Mouse (Mus musculus): Measurements from ENCODE around the gene Eefsec.

The Eefsec gene

DNA sequence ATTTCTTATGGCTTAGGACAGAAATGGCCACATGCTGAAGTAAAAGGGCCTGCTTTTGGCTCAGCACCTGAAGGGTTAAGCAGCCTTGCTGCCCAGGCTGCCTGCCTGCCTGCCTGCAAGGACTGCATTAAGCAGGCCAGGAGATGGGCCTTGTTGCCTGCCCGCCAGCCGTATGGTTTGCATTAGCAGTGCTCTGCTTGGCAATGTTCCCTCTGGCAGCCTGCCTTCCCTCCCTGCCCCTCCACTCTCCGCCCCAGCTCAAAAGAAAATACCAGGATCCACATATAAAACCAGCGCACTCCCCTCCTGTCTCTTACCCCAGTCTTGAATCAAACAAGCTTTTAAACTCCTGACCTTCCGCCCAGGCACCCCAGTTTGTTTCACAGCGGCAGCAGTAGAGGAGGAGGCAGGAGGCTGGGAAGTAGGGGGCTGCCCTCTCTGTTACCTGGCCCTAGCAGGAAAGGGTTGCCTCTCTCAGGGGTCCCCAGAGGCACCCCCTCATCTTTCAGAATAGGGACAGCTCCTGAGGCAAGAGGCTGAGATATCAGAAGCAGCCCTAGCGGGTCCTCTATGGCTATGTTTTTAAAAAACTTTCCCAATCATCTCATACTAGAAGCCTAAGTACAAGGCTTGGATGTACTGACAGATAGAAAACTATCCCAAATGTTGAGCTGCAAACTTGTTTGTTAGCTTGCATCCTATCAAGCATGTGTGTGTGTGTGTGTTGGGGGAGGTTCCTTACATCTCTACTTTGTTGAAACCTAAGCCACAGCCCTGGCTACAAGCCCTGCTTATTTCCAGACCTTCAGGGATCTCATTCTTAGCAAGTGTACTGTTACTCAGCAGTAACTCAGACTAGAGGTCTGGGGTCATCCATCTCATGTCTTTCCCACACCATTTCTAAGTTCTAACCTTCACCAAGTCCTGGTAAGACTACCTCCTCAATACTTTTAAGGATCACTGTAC is 102.6 kb downstream of the Eefsec start:
- in situ Hi-C loops (cut with MboI; ENCODE audit: low sequenced_read_pairs) = no loop called here

DNA sequence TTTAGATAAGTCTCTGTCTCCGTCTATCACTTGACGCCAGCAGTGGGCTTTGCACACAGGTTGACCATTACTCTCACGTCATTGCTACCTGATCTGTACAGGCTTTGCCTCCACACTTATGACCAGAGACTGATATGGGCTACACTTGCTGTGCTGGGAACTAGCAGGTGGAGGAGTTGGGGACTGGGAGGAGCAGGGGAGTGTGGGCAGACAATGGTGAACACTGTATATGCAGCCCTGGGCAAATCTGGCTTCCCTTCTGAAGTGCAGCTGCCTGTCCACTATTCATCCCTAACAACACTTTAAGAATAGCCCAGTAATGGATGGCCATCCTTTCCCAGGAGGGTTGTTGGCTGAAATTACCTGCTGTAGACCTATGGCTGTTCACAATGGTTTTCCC is 103.4 kb downstream of the Eefsec start:
- in situ Hi-C loops (cut with MboI; ENCODE audit: low sequenced_read_pairs) = no loop called here

GRCm38 (mm10) chr6:88341182-88341581 is 105.2 kb downstream of the Eefsec start:
- in situ Hi-C loops (cut with MboI; ENCODE audit: low sequenced_read_pairs) = no loop called here

DNA sequence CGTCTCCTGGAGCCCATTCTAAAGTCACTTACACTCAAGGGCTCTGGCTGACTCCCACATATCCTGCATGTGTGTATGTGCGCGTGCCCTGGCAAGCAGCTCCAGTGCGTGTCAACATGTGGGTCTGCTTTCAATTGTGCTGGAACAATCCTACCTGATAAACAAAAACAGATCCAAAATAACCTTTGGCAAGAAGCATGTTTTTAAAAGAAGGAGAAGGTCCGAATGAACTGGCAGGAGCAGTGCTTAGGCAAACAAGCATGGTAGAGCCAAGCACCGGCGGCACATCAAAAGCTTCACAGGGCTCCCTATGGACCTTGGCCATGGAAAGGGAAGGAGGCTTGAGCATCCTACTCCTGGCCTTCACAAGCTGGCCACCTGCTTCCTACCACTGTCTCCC is 105.6 kb downstream of the Eefsec start:
- in situ Hi-C loops (cut with MboI; ENCODE audit: low sequenced_read_pairs) = no loop called here

GRCm38 (mm10) chr6:88329336-88329735 is 117.0 kb downstream of the Eefsec start:
- in situ Hi-C loops (cut with MboI; ENCODE audit: low sequenced_read_pairs) = no loop called here

GRCm38 (mm10) chr6:88321879-88322278 is 124.5 kb downstream of the Eefsec start:
- in situ Hi-C loops (cut with MboI; ENCODE audit: low sequenced_read_pairs) = no loop called here

GRCm38 (mm10) chr6:88321253-88321652 is 125.1 kb downstream of the Eefsec start:
- in situ Hi-C loops (cut with MboI; ENCODE audit: low sequenced_read_pairs) = no loop called here

- in situ Hi-C loops (cut with MboI; ENCODE audit: low sequenced_read_pairs) = no loop called here
Observed at GRCm38 (mm10) chr6:88319735-88320134, 126.6 kb downstream of the Eefsec start.

- in situ Hi-C loops (cut with MboI; ENCODE audit: low sequenced_read_pairs) = no loop called here
Observed at GRCm38 (mm10) chr6:88315295-88315694, 131.0 kb downstream of the Eefsec start.

- in situ Hi-C loops (cut with MboI; ENCODE audit: low sequenced_read_pairs) = no loop called here
Observed at GRCm38 (mm10) chr6:88313937-88314336, 132.4 kb downstream of the Eefsec start.

GRCm38 (mm10) chr6:88311593-88311992 is 134.7 kb downstream of the Eefsec start:
- in situ Hi-C loops (cut with MboI; ENCODE audit: low sequenced_read_pairs) = no loop called here

GRCm38 (mm10) chr6:88306100-88306746 is 140.1 kb downstream of the Eefsec start:
- in situ Hi-C loops (cut with MboI; ENCODE audit: low sequenced_read_pairs) = no loop called here

GRCm38 (mm10) chr6:88301234-88301633 is 145.1 kb downstream of the Eefsec start:
- in situ Hi-C loops (cut with MboI; ENCODE audit: low sequenced_read_pairs) = no loop called here

GRCm38 (mm10) chr6:88299491-88299890 is 146.8 kb downstream of the Eefsec start:
- in situ Hi-C loops (cut with MboI; ENCODE audit: low sequenced_read_pairs) = no loop called here

GRCm38 (mm10) chr6:88292274-88292909 is 153.9 kb downstream of the Eefsec start:
- in situ Hi-C loops (cut with MboI; ENCODE audit: low sequenced_read_pairs) = no loop called here

DNA sequence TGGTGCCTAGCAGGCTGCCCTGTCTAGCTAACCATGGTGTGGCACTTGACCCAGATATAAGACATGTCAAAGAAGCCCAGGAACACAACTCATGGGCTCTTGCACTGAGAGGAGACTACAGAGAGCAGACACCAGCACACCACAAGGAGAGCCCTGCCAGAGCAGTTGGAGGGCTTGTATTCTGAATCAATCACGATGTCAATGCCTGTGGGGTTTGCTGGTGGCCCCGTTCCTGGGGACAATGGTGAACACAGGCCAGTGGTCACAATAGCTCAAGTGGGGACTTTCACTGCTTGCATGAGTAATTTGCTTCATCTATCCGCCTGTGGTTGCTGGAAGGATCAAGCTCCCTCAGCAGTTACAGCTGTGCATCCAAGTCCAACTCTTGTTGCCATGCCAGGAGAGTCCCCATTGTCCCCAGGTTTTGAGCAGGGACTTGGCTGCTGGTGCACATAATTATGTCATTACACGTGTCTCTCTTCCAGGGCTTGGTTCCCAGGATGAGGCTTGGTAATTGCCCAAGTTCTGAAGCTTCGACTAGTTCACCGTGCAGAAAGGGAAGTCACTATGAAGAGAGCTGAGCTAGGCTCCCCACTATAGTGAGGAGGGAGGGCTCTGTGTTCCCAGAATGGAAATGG is 156.1 kb downstream of the Eefsec start:
- in situ Hi-C loops (cut with MboI; ENCODE audit: low sequenced_read_pairs) = no loop called here

GRCm38 (mm10) chr6:88278141-88278540 is 168.2 kb downstream of the Eefsec start:
- in situ Hi-C loops (cut with MboI; ENCODE audit: low sequenced_read_pairs) = no loop called here

GRCm38 (mm10) chr6:88277242-88277641 is 169.1 kb downstream of the Eefsec start:
- in situ Hi-C loops (cut with MboI; ENCODE audit: low sequenced_read_pairs) = no loop called here

GRCm38 (mm10) chr6:88276221-88276620 is 170.1 kb downstream of the Eefsec start:
- in situ Hi-C loops (cut with MboI; ENCODE audit: low sequenced_read_pairs) = no loop called here

GRCm38 (mm10) chr6:88274623-88275022 is 171.7 kb downstream of the Eefsec start:
- in situ Hi-C loops (cut with MboI; ENCODE audit: low sequenced_read_pairs) = no loop called here

GRCm38 (mm10) chr6:88267970-88268369 is 178.4 kb downstream of the Eefsec start:
- in situ Hi-C loops (cut with MboI; ENCODE audit: low sequenced_read_pairs) = no loop called here
